Mouse (Mus musculus) brain, embryonic 14.5 days (tissue): ENCODE results near the gene Ubox5.

Experiments used
- CTCF ChIP-seq: fragments of 200-500 bp; IDR thresholded peaks from 2 replicates; pipeline ENCODE4 v1.5.1; 2012; ENCODE audit warnings: inconsistent platforms, mild to moderate bottlenecking, moderate library complexity, borderline replicate concordance; ENCODE audit not compliant: insufficient read depth, insufficient read length; ENCODE audit errors: extremely low read depth
- POLR2A ChIP-seq: fragments of 200-500 bp; IDR thresholded peaks from 2 replicates; pipeline ENCODE4 v1.6.1; 2012; ENCODE audit warnings: mild to moderate bottlenecking, inconsistent platforms, borderline replicate concordance; ENCODE audit not compliant: poor library complexity, insufficient read depth, insufficient read length, severe bottlenecking; ENCODE audit errors: extremely low read depth

DNA sequence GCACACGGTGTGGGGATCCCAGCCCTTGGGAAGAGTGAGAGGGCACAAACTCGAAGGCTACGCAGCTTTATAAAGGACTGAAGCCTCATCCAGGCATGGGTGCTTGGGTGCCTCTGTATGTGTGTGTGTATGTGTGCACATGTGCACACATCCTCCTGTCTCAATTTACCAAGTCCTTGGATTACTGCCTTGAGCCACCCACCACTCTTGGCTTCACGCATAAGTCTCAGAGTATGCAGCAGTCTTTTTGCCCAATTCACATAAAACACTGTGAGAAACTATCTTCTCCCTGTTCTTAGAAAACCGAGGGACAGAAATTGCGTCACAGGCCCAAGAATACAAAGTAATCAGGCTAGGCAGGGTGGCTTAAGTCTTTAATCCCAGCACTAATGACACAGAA is 43.8 kb downstream of the Ubox5 start:
- TF ChIP-seq POLR2A: no peak
- TF ChIP-seq CTCF: no peak
